Mouse (Mus musculus): ENCODE data around the gene Sell.

Gene Sell

DNA sequence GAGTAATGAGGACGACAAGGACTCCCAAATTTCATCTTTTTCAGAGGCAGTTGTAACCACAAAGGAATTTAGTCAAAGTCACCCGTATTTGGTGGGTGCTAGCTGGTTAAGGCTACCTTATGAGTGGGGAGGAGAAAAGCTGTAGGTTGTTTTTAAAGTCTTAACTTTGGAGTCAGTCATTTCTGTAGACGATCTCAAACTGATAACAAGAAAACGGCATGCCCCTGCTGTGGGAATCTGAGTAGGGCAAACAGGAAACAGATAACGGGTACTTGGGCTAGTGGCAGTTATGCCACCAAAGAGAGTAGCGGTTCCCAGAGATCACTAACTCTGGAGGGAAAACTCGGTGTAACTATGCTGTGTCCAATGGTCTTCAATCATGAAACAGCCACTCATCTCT, 12.0 kb downstream of the Sell start:
- ATAC-seq (ENCODE audit: insufficient number of reproducible peaks, low FRiP score, low TSS enrichment) = no peak

DNA sequence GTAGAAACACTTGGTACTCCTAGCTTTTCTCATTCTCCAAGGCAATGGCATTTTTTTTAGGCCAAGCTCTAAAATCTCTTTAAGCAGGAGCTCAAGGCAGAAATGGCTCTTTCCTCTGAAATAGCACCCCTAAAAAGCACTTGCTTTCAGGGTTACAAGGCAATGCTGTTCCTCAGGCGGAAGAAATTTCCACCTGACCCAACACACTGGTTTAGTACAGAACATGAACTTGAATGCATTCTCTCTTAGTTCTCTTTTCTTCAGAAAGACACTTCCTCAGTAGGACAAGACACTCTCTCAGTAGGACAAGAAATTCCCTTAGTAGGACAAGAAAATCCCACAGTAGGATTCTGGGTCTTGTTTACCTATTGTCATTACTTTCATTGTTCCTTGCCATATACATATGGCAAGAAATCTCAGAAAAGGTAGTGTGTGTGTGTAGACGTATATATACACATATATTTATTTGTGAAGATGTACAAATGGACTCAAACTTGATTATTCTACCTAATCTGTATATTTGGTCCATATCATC, 12.9 kb downstream of the Sell start:
- ATAC-seq (ENCODE audit: insufficient number of reproducible peaks, low FRiP score, low TSS enrichment) = no peak

DNA sequence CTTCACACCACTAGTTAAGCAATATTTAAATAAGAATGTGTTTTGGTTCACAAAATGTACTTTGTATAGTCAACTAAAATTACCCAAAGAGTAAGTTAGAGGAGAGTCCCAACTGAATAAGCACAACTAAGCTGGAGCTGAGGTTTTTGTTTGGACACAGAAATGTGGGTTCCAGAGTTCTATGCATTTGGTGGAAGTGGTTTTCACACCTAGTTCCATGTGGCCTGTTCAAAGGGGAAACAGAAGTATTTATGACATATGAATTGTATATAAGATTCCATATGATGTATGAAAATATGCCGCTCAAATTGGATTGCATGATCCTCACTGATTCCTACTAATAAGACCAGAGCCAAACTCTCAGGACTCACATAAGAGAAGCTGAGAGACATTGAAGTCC, 13.6 kb downstream of the Sell start:
- ATAC-seq (ENCODE audit: insufficient number of reproducible peaks, low FRiP score, low TSS enrichment) = no peak

DNA sequence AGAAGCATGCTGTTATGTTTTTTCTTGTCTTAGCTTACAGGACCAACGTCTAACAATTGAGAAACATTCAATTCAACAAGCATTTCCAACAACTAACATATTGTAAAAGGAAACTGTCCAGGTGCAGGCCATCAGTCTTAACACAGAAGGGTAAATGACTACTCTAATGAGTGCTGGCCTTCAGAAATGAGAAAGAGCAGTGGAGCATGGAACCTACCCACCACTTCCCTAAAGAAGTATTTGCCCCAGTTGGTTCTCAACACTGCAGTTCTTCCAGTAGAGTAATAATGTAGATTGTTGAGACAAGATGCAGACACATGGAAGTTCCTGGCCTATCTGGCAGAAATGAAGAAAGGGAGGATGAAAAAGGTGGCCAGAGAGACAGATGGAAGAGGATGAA, 14.7 kb downstream of the Sell start:
- ATAC-seq (ENCODE audit: insufficient number of reproducible peaks, low FRiP score, low TSS enrichment) = no peak

DNA sequence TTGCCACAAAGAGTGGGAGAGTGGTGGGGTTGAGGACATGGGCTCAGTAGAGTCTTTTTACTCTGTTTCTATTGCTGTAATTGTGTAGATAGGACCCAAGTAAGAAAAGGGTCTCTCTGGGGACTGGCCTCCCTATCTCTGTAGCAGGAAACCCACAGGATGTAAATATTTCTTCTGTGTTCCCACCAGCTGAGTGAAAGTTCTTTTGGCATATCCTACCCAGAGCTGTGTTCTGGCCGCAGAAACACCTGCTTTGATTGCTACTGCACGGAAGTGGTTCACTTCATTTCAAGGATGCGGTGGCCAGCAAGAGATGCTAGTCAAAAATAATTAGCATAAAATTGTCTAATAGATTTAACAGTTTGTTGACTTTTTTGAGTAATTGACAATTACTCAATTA, 15.2 kb downstream of the Sell start:
- ATAC-seq (ENCODE audit: insufficient number of reproducible peaks, low FRiP score, low TSS enrichment) = no peak

DNA sequence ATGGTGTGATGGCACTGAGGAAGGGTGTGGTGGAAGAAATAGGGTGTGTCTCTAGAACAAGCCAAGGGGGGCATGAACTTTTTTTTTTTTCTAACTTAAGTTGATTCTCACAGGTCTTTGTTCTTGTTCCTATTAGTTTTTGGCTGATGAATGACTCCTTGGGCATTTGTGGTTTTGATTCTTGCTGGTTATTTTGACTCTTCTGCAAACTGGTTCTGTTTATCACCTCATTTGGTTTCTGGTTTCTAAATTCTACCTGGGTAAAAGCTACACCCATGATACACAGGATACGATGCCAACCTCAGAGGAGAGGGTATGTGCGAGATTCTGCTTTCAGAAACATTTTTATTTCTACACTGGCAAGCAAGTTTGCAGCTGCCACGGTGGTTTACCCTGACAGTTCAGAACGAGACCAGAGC, 16.6 kb downstream of the Sell start:
- ATAC-seq (ENCODE audit: insufficient number of reproducible peaks, low FRiP score, low TSS enrichment) = no peak

DNA sequence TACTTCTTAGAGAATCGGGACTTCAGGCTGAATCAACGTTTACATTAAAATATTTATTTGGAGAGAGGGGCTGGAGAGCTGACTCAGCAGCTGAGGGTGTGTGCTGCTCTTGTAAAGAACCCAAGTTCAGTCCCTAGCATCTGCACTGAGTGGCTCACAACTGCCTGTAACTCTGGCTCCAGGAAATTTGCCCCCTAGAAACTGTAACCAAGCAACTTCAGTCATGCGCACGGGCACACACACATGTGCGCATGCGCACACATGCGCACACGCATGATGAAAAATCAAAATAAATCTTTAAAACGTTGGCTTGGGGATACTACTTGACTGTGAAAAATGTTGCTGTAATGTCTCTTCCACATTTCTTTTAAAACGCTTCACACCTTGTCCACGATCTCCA, 17.3 kb downstream of the Sell start:
- ATAC-seq (ENCODE audit: insufficient number of reproducible peaks, low FRiP score, low TSS enrichment) = no peak

DNA sequence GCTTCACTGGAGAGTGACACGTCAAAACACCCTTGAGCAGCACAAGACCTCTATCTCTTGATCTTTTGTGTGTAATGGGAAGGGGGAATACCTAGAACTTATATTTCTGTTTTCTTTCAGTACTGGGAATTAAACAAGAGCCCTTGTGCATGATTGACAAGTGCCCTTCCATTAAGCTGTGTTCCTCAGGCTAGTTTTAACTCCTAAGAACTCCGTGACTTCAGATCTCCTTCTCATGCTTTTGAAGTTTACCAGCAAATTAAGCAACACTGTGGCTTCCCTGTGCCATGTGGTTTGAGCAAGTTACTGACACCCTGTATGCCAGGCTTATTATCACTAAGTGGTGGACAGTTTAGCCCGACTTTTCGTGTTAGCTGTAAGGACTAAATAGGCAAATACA, 21.3 kb downstream of the Sell start:
- no peak for ATAC-seq (ENCODE audit: insufficient number of reproducible peaks, low FRiP score, low TSS enrichment)

DNA sequence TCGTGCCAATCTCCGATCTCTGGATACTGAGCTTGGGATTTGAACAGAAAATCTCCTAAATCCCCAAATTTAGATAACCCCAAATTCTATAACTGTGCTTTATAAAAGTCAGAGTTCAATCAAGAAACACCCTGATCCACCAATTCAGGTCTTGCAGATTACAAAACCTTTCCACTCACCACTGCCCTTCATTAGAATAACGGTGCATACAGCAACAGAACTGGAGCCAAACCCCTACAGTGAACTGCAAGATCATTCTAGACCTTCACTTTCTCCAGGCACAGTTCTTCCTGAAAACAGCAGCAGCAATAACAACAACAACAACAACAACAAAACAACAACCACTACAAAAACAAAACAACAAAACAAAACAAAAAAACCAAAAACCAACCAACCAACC, 25.0 kb downstream of the Sell start:
- no peak for ATAC-seq (ENCODE audit: insufficient number of reproducible peaks, low FRiP score, low TSS enrichment)

DNA sequence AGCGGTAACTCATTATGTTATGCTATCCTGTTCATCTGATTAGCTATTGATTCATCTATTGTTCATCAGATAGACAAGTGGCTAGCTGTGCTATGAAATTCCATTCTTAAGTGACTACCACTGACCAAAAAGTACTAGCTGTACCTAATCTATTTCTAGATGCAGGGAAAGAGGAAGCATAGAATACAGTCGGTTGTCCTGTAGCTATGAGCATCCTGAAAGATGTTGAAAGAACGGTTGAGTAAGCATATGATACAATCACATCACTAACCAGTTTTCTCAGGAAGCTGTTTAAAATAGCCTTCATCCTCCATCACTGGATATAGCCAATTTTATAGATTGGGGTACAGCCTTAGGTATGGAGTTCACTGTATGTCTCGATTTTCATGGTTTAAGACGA, 26.1 kb downstream of the Sell start:
- no peak for ATAC-seq (ENCODE audit: insufficient number of reproducible peaks, low FRiP score, low TSS enrichment)

DNA sequence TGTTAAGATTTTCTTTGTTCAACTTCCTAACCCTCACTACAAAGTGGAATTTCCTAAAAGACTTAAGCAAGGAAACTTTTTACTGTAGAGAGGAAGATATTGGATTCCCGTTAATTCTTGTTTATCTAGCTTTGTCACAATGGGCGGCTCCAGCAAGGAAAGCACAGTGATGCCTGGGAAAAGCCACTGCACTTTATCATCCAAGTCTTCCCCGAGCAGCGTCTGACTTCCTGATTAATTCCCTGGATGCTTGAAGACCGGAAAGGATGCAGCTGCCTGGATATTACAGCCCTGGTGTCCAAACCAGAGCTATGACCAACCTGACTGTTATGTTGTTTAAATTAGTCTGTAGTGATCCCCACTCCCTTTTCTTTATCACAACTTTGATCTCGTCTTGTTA, 35.0 kb downstream of the Sell start:
- ATAC-seq (ENCODE audit: insufficient number of reproducible peaks, low FRiP score, low TSS enrichment) = no peak

DNA sequence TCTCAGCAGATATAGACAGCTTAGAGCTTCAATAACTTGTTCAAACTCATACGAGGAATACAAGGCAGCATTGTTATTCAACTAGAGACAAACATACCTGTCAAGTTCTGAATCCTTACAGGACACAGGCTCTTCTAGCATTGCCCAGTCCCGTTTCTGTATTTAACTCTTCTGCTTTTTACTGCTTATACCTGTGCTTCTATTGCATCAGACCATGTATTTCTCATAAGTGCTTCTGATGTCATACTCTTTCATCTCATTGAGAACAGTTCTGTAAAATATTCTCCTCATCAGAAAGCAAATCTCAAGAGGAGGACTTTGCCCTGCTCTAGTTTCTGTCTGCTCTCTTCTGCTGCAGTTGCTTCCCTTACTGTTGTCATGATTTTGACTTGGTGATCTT, 36.1 kb downstream of the Sell start:
- no peak for ATAC-seq (ENCODE audit: insufficient number of reproducible peaks, low FRiP score, low TSS enrichment)

DNA sequence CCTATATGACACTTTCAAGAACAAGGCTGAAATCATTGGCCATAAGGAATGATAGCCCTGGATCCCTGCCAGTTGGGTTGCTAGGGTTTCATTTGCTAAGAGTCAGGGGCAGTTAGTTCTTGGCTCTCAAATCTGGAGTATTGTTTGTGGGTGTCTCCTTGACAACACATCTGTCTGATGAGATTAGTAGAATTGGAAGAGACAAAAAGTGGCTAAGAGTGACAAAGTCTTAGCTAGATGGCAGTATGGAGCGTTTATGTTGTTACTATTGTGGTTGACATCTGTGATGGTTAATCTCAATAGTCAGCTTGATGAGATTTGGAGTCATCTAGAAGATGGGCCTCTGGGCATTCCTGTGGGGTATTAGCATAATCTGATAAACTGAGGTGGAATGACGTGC, 36.6 kb downstream of the Sell start:
- no peak for ATAC-seq (ENCODE audit: insufficient number of reproducible peaks, low FRiP score, low TSS enrichment)

DNA sequence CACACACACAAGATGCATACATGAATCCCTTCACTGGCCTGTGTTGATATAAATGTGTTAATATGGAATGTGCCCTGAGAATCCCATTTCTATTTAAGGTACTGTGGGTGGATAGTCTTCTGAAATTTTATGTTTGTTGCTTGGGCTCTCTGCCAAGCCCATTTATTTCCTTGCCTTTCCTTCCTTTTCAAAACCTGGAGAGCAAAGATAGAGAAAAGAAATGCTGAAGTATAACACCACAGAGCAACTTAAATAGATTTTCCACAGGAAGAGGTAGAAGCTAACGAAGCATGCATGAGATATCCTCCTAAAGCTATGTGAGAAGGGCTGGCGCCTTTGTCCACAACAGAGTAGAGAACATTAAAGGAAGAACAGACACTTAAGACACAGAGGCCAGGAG, 48.0 kb downstream of the Sell start:
- no peak for ATAC-seq (ENCODE audit: insufficient number of reproducible peaks, low FRiP score, low TSS enrichment)

DNA sequence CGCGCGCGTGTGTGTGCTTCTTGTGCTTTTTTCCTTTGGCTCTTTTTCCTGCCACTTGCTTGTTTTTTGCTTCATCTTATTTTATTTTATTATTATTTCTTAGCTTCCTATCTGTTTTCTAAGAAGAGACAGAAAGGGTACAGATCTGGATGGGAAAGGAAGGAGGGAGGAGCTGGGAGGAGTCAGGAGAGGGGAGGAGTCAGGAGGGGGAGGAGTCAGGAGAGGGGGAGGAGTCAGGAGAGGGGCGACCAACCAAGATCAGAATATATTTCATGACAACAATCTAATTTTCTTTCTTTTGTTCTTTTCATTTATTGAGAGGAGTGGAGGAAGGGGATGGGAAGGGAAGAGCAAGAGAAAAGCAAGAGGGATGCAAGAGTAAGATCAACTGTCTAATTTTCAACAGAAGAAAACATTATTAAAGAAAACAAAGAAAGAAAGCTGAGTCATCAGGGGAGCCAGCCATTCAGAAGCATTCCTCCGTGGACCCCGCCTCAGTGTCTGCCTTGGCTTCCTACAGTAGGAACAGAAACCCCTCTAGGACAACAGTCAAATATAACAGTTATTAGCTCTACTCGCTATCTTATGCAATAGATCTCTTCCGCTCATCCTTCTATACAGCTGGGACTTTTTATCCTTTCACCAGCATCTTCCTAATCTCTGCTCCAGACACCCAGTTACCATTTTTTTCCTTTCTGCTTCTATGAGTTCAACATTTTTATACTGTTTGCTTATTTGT, 49.0 kb downstream of the Sell start:
- ATAC-seq (ENCODE audit: insufficient number of reproducible peaks, low FRiP score, low TSS enrichment) = no peak

DNA sequence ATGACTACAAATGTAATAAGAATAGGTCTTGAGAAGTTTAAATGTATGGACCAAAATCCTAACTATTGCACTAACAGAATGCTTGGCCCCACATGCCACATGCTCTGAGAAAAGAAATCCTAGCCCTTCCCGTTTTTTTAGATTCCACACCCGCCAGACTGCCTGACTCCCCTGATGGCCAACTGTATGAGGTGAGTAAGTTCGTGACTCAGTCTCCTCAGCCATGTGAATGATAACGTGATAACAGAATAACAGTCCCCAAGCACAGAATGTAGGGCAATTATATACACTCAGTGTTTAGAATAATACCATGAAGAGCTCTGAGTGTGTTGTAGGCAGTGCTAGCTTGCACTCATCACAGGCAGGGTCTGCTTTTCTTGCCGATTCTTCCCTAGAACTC, 52.5 kb downstream of the Sell start:
- no peak for ATAC-seq (ENCODE audit: insufficient number of reproducible peaks, low FRiP score, low TSS enrichment)

DNA sequence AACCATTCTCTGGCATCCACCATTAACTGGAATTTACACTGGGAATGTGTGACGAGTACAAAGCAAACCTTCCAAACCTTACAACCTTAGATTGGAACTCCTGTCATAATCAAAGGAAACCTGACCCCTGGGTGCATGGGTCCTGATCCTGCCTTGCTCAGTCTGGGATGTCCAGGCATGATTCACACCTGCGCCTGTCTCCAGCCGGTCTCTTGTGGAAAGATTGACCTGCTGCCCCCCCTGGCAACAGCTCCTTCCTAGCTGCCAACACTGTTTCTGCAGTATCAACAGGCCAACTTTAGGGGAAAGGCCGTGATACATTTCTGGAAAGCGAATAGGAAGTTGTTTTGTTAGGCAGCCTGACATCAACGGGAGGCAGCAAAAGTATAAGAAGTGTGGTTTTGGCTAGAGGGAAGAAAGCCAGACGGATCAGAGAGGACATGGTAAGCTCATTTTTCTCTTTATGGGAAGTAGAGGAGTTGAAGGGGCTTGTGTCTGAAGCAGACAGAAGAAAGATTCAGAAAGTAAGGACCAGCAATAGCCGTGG, 53.2 kb downstream of the Sell start, which contains the start of gene Selp:
Selp (plus strand) TSS at position 318 of the 547 bp plus-strand sequence.
- no peak for ATAC-seq (ENCODE audit: insufficient number of reproducible peaks, low FRiP score, low TSS enrichment)

DNA sequence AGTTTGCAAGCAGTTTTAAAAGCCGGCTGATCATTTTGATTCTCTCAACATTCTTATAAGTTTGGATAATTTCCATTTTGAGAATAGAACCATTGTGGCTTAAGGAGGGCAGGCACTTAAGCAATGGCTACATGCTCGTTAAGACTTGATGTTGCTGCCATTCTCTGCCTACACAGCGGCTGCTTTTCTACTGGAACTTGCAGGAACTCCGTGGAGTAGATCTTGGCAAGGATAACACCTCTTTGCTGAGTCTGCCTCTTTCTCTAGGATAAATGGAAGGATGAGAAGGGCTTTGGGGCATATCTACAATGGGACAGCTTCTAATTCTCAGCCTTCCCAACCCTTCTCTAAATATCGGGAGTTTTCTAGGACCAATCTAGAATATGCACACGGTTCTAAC, 53.9 kb downstream of the Sell start:
- no peak for ATAC-seq (ENCODE audit: insufficient number of reproducible peaks, low FRiP score, low TSS enrichment)

DNA sequence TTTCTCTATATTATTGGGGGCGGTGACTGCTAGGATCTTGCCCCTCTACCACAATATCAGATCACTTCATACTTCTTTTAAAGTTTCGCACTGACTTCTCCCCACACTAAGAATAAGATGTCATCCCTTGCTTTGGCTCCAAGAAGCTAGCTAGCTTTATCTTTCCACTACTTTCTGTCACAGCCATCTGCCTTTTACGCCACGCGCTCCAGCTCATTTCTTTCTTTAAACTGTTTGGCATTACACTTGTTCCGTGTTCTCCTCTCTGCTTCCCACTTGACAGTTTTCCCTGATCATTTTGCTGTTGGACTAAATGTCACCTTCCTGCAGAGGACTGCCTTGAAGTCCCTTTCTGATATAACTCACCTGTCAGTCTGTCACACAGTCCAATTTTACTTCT, 56.1 kb downstream of the Sell start:
- ATAC-seq (ENCODE audit: insufficient number of reproducible peaks, low FRiP score, low TSS enrichment) = no peak

DNA sequence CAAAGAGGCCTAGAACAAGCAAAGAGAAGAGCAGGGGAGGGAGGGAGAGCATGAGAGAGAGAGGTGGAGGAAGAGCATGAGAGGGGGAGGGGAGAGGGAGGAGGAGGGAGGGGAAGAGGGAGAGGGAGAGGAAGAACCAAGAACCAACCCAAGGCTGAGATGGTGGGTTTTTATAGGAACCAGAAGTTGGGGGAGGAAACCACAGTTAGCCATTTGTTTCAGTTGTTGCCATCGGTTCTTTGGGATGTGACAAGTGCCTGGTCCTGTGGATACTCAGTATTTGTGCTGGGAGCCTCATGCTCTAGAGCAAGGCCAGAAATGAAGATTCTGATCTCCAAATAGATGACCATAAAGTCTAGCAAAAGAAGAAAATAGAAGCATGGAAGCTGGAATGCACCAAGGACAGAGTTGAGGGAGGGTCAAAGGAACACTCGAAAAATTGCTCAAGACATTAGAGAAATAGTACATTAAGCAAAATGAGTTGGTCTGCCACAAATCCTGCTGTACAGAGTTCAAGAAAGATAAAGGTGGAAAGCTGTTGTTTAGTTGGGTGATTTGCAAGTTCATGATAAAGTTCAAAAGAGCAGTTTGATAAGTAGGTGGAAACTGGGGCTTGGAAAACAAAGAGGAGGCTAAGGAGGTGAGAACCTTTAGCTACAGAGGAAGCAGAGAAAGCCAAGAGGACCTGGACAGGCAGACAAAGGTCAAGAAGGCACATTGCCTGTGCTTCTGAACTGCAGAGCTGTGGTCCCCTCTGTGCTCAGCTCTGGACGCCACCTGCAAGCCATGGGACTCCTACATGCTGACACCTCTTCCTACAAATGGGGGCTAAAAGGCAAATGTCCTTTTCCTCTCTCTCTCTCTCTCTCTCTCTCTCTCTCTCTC, 58.4 kb downstream of the Sell start:
- no peak for ATAC-seq (ENCODE audit: insufficient number of reproducible peaks, low FRiP score, low TSS enrichment)

DNA sequence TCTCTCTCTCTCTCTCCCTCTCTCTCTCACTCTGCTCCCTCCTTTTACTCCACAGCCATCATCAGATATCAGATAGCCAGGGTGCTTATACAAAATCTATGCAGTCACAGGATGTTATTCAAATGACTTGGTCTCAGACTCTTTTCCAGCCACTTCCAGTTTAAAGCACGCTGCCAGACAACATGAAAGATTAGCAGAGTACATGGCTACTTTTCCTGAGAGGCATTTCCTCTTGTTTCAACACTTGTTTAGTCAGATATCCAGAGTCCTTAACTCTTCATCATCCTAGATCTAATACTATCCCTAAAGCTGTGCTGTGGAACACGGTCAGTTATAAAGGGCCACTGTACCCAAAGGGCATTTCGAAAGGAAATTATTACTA, 59.0 kb downstream of the Sell start:
- ATAC-seq (ENCODE audit: insufficient number of reproducible peaks, low FRiP score, low TSS enrichment) = no peak
